Mouse (Mus musculus): ENCODE results near the gene Fam50b. TPM values are rescaled to one million over a fixed set of nuclear protein-coding genes. Genes with fewer than 3 reads are reported as not detected.

Gene Fam50b
- polyA plus RNA-seq, 1 experiment from 2014 or later: not detected

DNA sequence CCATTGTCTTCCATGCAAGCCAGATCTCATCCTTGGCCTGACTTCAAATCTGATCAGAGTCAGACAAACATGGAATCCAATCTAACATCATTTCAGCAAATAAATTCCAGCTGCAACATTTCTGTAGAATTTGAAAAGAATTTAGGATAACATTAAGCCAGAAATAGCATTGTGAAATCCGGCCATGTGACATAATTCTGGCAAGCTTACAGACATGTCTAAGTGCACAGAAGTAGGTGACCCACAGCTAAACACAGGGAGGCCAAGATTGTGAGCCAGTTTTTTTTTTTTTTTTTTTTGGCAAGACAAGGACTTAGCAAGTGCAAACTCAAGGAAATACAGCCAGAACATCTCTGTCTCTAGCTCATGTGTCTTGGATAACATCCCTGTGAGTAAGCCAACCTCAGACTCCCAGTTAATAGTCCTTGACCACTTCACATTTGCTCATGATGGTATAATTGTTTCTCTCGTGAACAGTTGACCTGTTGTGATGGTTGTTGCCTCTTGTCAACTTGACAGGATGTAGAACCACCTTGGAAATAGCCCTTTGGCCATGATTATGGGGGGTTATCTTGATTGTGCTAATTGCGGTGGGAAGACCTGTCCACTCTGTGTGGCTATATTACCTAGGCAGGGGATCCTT is 54.6 kb downstream of the Fam50b start:
- H3K27me3 ChIP-seq (ENCODE audit: control insufficient read depth, insufficient read depth, low read length): no peaks in the 10 kb centered on the region
- no peak overlapping the region for H3K4me2 ChIP-seq (ENCODE audit: low read depth, low read length, severe bottlenecking)
- no peak overlapping the region for H3K9ac ChIP-seq (ENCODE audit: low read length)
- DNase-seq (ENCODE audit: low spot score): no peak
- no peak for ATAC-seq (replicated peaks; ENCODE audit: low FRiP score)
- H3K4me1 ChIP-seq (replicated peaks; ENCODE audit: control insufficient read depth, insufficient read depth, low read length): no peaks in the 10 kb centered on the region
- no peak overlapping the region for H3K4me3 ChIP-seq (ENCODE audit: low read depth, low read length)
- no peak overlapping the region for H3K27ac ChIP-seq (ENCODE audit: low read depth, low read length)
- 87% methylated on average over 3 of the region's 3 CpGs for WGBS
- H3K9me3 ChIP-seq (ENCODE audit: control insufficient read depth, low read length): no peaks in the 10 kb centered on the region
- no peaks in the 10 kb centered on the region for H3K36me3 ChIP-seq (ENCODE audit: control insufficient read depth, insufficient read depth, low read length)

DNA sequence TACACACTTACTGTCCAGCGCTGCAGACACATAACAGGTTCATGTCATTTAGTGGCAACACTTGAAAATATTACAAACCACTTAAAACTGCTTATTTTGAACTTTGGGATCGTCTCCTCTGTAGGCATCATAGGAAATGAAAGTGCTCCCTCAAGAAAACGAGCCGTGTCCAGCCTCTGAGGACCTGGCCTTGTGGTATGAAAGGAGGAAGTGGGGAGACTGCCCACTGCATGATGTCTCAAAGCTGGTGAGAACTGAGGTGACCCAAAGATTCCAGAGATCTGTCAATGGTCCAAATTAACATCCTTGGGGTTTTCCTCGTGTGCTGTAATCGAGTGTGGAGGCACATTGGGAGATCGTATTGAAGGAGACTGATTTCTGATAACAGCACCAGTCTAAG is 58.4 kb downstream of the Fam50b start:
- ATAC-seq (replicated peaks; ENCODE audit: low FRiP score) (no peak), DNase-seq (ENCODE audit: low spot score) (no peak)
- Histone ChIP-seq H3K9ac (ENCODE audit: low read length) (no peak overlapping the region), H3K27me3 (ENCODE audit: control insufficient read depth, insufficient read depth, low read length) (no peaks in the 10 kb centered on the region), H3K4me3 (ENCODE audit: low read depth, low read length) (no peak overlapping the region), H3K4me2 (ENCODE audit: low read depth, low read length, severe bottlenecking) (no peak overlapping the region), H3K4me1 (replicated peaks; ENCODE audit: control insufficient read depth, insufficient read depth, low read length) (no peaks in the 10 kb centered on the region), H3K27ac (ENCODE audit: low read depth, low read length) (no peak overlapping the region), H3K9me3 (ENCODE audit: control insufficient read depth, low read length) (no peaks in the 10 kb centered on the region), H3K36me3 (ENCODE audit: control insufficient read depth, insufficient read depth, low read length) (no peaks in the 10 kb centered on the region)
- WGBS: 85% methylated on average over 7 of the region's 7 CpGs

DNA sequence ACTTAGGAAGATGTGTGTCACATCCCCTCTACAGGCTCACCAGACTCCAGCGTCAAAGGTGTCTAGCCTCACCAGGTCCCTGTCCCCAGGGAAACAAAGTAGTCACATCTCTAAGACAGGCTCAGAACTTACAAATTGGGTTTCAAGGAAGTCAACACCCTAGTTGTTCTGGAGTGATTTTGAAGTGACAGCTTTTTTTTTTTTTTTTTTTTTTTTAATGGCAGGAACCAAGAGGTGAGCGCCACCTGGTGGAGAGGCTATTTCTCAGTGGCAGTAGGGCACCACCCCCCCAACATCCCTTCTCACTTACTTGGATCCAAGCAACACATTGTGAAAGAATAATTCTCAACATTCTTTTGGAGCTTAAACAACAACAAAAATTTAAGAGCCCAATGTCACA is 59.2 kb downstream of the Fam50b start:
- ATAC-seq (replicated peaks; ENCODE audit: low FRiP score): no peak
- Histone ChIP-seq H3K9ac (ENCODE audit: low read length) (no peak overlapping the region), H3K27me3 (ENCODE audit: control insufficient read depth, insufficient read depth, low read length) (no peaks in the 10 kb centered on the region), H3K4me2 (ENCODE audit: low read depth, low read length, severe bottlenecking) (no peak overlapping the region), H3K4me3 (ENCODE audit: low read depth, low read length) (no peak overlapping the region), H3K27ac (ENCODE audit: low read depth, low read length) (no peak overlapping the region), H3K4me1 (replicated peaks; ENCODE audit: control insufficient read depth, insufficient read depth, low read length) (no peaks in the 10 kb centered on the region), H3K9me3 (ENCODE audit: control insufficient read depth, low read length) (no peaks in the 10 kb centered on the region), H3K36me3 (ENCODE audit: control insufficient read depth, insufficient read depth, low read length) (no peaks in the 10 kb centered on the region)
- peak; percentile 62 for DNase-seq (ENCODE audit: low spot score)
- 53% methylated on average over 2 of the region's 2 CpGs for WGBS

- WGBS: 65% methylated on average over 2 of the region's 2 CpGs
- no peaks in the 10 kb centered on the region for H3K27me3 ChIP-seq (ENCODE audit: control insufficient read depth, insufficient read depth, low read length)
- no peak overlapping the region for H3K4me3 ChIP-seq (ENCODE audit: low read depth, low read length)
- DNase-seq (ENCODE audit: low spot score): no peak
- no peak for ATAC-seq (replicated peaks; ENCODE audit: low FRiP score)
- no peak overlapping the region for H3K9ac ChIP-seq (ENCODE audit: low read length)
- H3K4me1 ChIP-seq (replicated peaks; ENCODE audit: control insufficient read depth, insufficient read depth, low read length): no peaks in the 10 kb centered on the region
- no peak overlapping the region for H3K27ac ChIP-seq (ENCODE audit: low read depth, low read length)
- no peaks in the 10 kb centered on the region for H3K9me3 ChIP-seq (ENCODE audit: control insufficient read depth, low read length)
- no peak overlapping the region for H3K4me2 ChIP-seq (ENCODE audit: low read depth, low read length, severe bottlenecking)
- no peaks in the 10 kb centered on the region for H3K36me3 ChIP-seq (ENCODE audit: control insufficient read depth, insufficient read depth, low read length)
Observed at GRCm38 (mm10) chr13:34794426-34794825, 59.8 kb downstream of the Fam50b start.

Other genes starting within 250 kb of the Fam50b start
- gene Pxdc1, start 81.4 kb upstream of the Fam50b start, polyA plus RNA-seq (2014; fragmentation: Nextera tagmentation; extraction: Ambion mirVana): 4.6 and 5.0 TPM in 2 replicates
- 98.7 and 107 TPM in 2 replicates for gene Prpf4b, start 140.5 kb downstream of the Fam50b start, polyA plus RNA-seq (2014; fragmentation: Nextera tagmentation; extraction: Ambion mirVana)
- gene Fam217a, start 189.5 kb downstream of the Fam50b start, polyA plus RNA-seq (2014; fragmentation: Nextera tagmentation; extraction: Ambion mirVana): 0.60 and 0.69 TPM in 2 replicates
- gene 4933417A18Rik, start 189.6 kb downstream of the Fam50b start, polyA plus RNA-seq (2014; fragmentation: Nextera tagmentation; extraction: Ambion mirVana): not detected in 2 replicates
- gene Eci3, start 229.0 kb downstream of the Fam50b start, polyA plus RNA-seq (2014; fragmentation: Nextera tagmentation; extraction: Ambion mirVana): 0.43 and 0.59 TPM in 2 replicates

Data from forebrain, embryonic 11.5 days (tissue).